Mouse (Mus musculus) thymus, adult 2 months (tissue): Measurements from ENCODE around the gene Trim28.

ENCODE experiments used
- CTCF ChIP-seq: fragments of 200-500 bp; IDR thresholded peaks from 2 replicates; pipeline ENCODE4 v1.5.1; 2012; ENCODE audit warnings: mild to moderate bottlenecking, control low read depth, low read length, moderate library complexity, borderline replicate concordance; ENCODE audit not compliant: control insufficient read depth, poor library complexity, insufficient read depth; ENCODE audit errors: extremely low read depth
- POLR2A ChIP-seq: fragments of 200-500 bp; IDR thresholded peaks from 2 replicates; pipeline ENCODE4 v1.6.1; 2012; ENCODE audit warnings: mild to moderate bottlenecking, low read length, control low read depth, moderate library complexity; ENCODE audit not compliant: control insufficient read depth, poor library complexity, insufficient read depth; ENCODE audit errors: extremely low read depth

- no peak for TF ChIP-seq CTCF
- TF ChIP-seq POLR2A: no peak
Observed at GRCm38 (mm10) chr7:13053501-13053900, 54.6 kb downstream of the Trim28 start.
